Mouse (Mus musculus) gastrocnemius, adult 2 months (tissue): Measurements from ENCODE around the gene Sept11. TPM values are rescaled to one million over a fixed set of nuclear protein-coding genes. Genes with fewer than 3 reads are reported as not detected.
A peak's percentile ranks its signal among the peaks of the same experiment; 100 is the strongest.

Experiments
- DNase-seq: peaks from one replicate; pipeline ENCODE4 v3.0.0; 2022
- H3K27ac ChIP-seq: fragments of 200-600 bp; 2 replicates; pipeline ENCODE4 v1.8.1; 2022; ENCODE audit warnings: mild to moderate bottlenecking
- H3K4me3 ChIP-seq: fragments of 200-600 bp; 2 replicates; pipeline ENCODE4 v1.8.1; 2022; ENCODE audit warnings: mild to moderate bottlenecking, moderate library complexity
- CTCF ChIP-seq: fragments of 200-600 bp; IDR thresholded peaks from 2 replicates; pipeline ENCODE4 v1.8.1; 2022; ENCODE audit warnings: antibody characterized with exemption, mild to moderate bottlenecking, moderate library complexity
- intact Hi-C: fragments of 180-260 bp; cut with DNase I; formaldehyde crosslinking; loops from one replicate; pipeline ENCODE4 v1.15.1; 2025
- total RNA-seq, 2 experiments: library from RNA; stranded (reverse); gene quantifications; 2 replicates each; pipeline ENCODE4 v1.2.3; 2021

The Sept11 gene
- total RNA-seq, 2 experiments from 2014 or later = 85.1 to 87.6 TPM

- DNase-seq = peak; percentile 83
- Histone ChIP-seq H3K4me3 (peak overlapping the region; percentile 53), H3K27ac (peak overlapping the region; percentile 95)
- TF ChIP-seq CTCF = no peak
- intact Hi-C loops = loop anchor here (2.0 kb wide), 1 partner anchor 22 kb away; no protein-coding TSS in a partner anchor
Measured at GRCm38 (mm10) chr5:93136956-93137586, 43.8 kb downstream of the Sept11 start.

- peak overlapping the region; percentile 84 for H3K27ac ChIP-seq
- TF ChIP-seq CTCF = no peak
- intact Hi-C loops = no loop called here
- no peak overlapping the region for H3K4me3 ChIP-seq
- no peak for DNase-seq
Measured at GRCm38 (mm10) chr5:93139350-93139749, 46.1 kb downstream of the Sept11 start.

GRCm38 (mm10) chr5:93140747-93141146 is 47.5 kb downstream of the Sept11 start:
- Histone ChIP-seq H3K27ac (peak overlapping the region; percentile 84), H3K4me3 (no peak overlapping the region)
- DNase-seq = peak; percentile 66
- intact Hi-C loops = no loop called here
- no peak for TF ChIP-seq CTCF

GRCm38 (mm10) chr5:93143360-93144091 is 50.3 kb downstream of the Sept11 start:
- Histone ChIP-seq H3K27ac (peak overlapping the region; percentile 87), H3K4me3 (no peak overlapping the region; the same call in 1 of the 2 replicates)
- no peak for TF ChIP-seq CTCF
- intact Hi-C loops = no loop called here
- no peak for DNase-seq

- intact Hi-C loops = no loop called here
- no peak for TF ChIP-seq CTCF
- no peak overlapping the region for H3K4me3 ChIP-seq
- peak overlapping the region; percentile 55 for H3K27ac ChIP-seq
- no peak for DNase-seq
Measured at GRCm38 (mm10) chr5:93144874-93145273, 51.6 kb downstream of the Sept11 start.

GRCm38 (mm10) chr5:93145504-93145903 is 52.3 kb downstream of the Sept11 start:
- intact Hi-C loops = no loop called here
- DNase-seq = no peak
- peak overlapping the region; percentile 55 for H3K27ac ChIP-seq
- H3K4me3 ChIP-seq = no peak overlapping the region
- no peak for TF ChIP-seq CTCF

- peak; percentile 36 for DNase-seq
- no peak for TF ChIP-seq CTCF
- no peak overlapping the region for H3K4me3 ChIP-seq
- intact Hi-C loops = loop anchor here (5.0 kb wide), 1 partner anchor 38 kb away; no protein-coding TSS in a partner anchor
- H3K27ac ChIP-seq = peak overlapping the region; percentile 78
Measured at GRCm38 (mm10) chr5:93149969-93150777, 56.9 kb downstream of the Sept11 start.

- H3K27ac ChIP-seq = peak overlapping the region; percentile 78
- intact Hi-C loops = loop anchor here (5.0 kb wide), 1 partner anchor 40 kb away; no protein-coding TSS in a partner anchor
- H3K4me3 ChIP-seq = peak overlapping the region; percentile 40
Measured at GRCm38 (mm10) chr5:93151985-93152384, 58.7 kb downstream of the Sept11 start.

GRCm38 (mm10) chr5:93152451-93152850 is 59.2 kb downstream of the Sept11 start:
- DNase-seq = no peak
- Histone ChIP-seq H3K4me3 (peak overlapping the region; percentile 40), H3K27ac (peak overlapping the region; percentile 78)
- TF ChIP-seq CTCF = no peak
- intact Hi-C loops = loop anchor here (5.0 kb wide), 1 partner anchor 40 kb away; no protein-coding TSS in a partner anchor

More at GRCm38 (mm10) chr5:93151985-93152384, 58.7 kb downstream of the Sept11 start:
- TF ChIP-seq CTCF = no peak
- DNase-seq = no peak

GRCm38 (mm10) chr5:93154401-93154800 is 61.2 kb downstream of the Sept11 start:
- Histone ChIP-seq H3K4me3 (peak overlapping the region; percentile 57), H3K27ac (peak overlapping the region; percentile 78)
- no peak for TF ChIP-seq CTCF
- DNase-seq = peak; percentile 80
- intact Hi-C loops = loop anchor here (5.0 kb wide), 1 partner anchor 42 kb away; no protein-coding TSS in a partner anchor

- intact Hi-C loops = loop anchor here (2.0 to 5.0 kb wide), 4 partner anchors 71 to 206 kb away; partner anchors contain the start of gene Sept11
- DNase-seq = peak; percentile 54
Measured at GRCm38 (mm10) chr5:93163541-93163940, 70.3 kb downstream of the Sept11 start.

GRCm38 (mm10) chr5:93167919-93168516 is 74.8 kb downstream of the Sept11 start:
- Histone ChIP-seq H3K4me3 (no peak overlapping the region), H3K27ac (no peak overlapping the region)
- intact Hi-C loops = loop anchor here (5.0 kb wide), 1 partner anchor 441 kb away; no protein-coding TSS in a partner anchor
- TF ChIP-seq CTCF = peak; percentile 21; the same call in 1 of the 2 replicates
- DNase-seq = no peak

More at GRCm38 (mm10) chr5:93163541-93163940, 70.3 kb downstream of the Sept11 start:
- no peak overlapping the region for H3K27ac ChIP-seq
- no peak overlapping the region for H3K4me3 ChIP-seq
- TF ChIP-seq CTCF = peak; percentile 72
